ENCODE assay signal across 28 mouse cellular contexts in the genomic region with DNA sequence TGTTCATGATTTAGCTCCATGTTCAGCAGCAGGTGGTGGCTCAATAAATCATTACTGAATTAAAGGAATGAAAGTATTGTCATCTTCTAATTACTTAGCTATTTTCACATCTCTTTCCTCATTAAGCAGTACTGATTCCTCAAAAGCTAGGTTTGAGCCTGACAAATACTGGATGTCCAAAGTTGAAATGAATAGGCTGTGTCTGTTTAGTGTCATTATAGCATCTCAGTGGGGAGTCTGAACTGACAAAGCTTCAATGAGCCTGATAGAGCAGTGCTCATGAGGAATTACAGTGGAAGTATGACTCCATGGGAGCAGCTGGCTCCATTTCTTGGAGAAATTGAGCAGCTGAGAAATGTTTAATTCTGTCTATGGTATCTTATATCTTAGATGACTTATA.
DNase-seq lines count a peak whose midpoint lies in the region; ATAC-seq and TF ChIP-seq lines count a peak whose summit lies in the region.
"Had no signal": no experiment of that assay in that cellular context is flagged by ENCODE, and none has a peak within 500 bp of the region (broad histone marks: within the 10 kb centered on the region; RNA-seq: fewer than 3 reads in every experiment).

No protein-coding gene starts in this region.

- no peak overlapping the region for H3K27ac ChIP-seq in hindbrain, postnatal 0 days
- H3K27ac ChIP-seq in hindbrain, embryonic 13.5 days, result no peak overlapping the region
- no peak overlapping the region for H3K27ac ChIP-seq in midbrain, postnatal 0 days (ENCODE audit: low read depth, low read length)
- H3K27ac ChIP-seq in midbrain, embryonic 11.5 days (ENCODE audit: low read depth, low read length), result no peak overlapping the region
- H3K27ac ChIP-seq: embryonic facial prominence, embryonic 13.5 days; heart, embryonic 13.5 days; hindbrain, embryonic 15.5 days; layer of hippocampus, adult 2 months; liver, embryonic 12.5 days; midbrain, embryonic 15.5 days; stomach, postnatal 0 days had no signal

- DNase-seq in embryo, embryonic 11 days, result peak; percentile 0
- DNase-seq in embryo, embryonic 10.5 days (ENCODE audit: low spot score), result no peak
- peak; percentile 9 for DNase-seq in hindbrain, postnatal 0 days (ENCODE audit: low spot score)
- DNase-seq in midbrain, postnatal 0 days (ENCODE audit: low spot score), result peak; percentile 6
- DNase-seq in midbrain, embryonic 11.5 days (ENCODE audit: low spot score, missing footprints), result no peak
- DNase-seq in layer of hippocampus, postnatal 36 days, result no peak
- DNase-seq: adrenal gland, postnatal 14 days; cerebellum, adult 18-20 months; cerebellum, postnatal 14 days; gastrocnemius, postnatal 10 days; heart, postnatal 10 days; kidney, adult 18-20 months; kidney, postnatal 36 days; liver, postnatal 0 days; lung, postnatal 36 days; right cerebral cortex, postnatal 4 days; thymus, adult 18-20 months; thymus, postnatal 36 days had no signal

- H3K36me3 ChIP-seq in hindbrain, postnatal 0 days (ENCODE audit: insufficient read depth, low read length), result no peaks in the 10 kb centered on the region
- H3K36me3 ChIP-seq in hindbrain, embryonic 13.5 days, result no peaks in the 10 kb centered on the region
- no peaks in the 10 kb centered on the region for H3K36me3 ChIP-seq in midbrain, postnatal 0 days (ENCODE audit: insufficient read depth, low read length)
- H3K36me3 ChIP-seq in midbrain, embryonic 11.5 days (ENCODE audit: control insufficient read depth, insufficient read depth, low read length), result no peaks in the 10 kb centered on the region
- H3K36me3 ChIP-seq: embryonic facial prominence, embryonic 13.5 days; G1E; heart, embryonic 13.5 days; hindbrain, embryonic 15.5 days; liver, embryonic 12.5 days; midbrain, embryonic 15.5 days had no signal

- H3K9ac ChIP-seq in hindbrain, postnatal 0 days (replicated peaks; ENCODE audit: low read length), result no peak overlapping the region
- no peak overlapping the region for H3K9ac ChIP-seq in hindbrain, embryonic 13.5 days
- no peak overlapping the region for H3K9ac ChIP-seq in midbrain, postnatal 0 days (replicated peaks; ENCODE audit: low read length, poor library complexity, severe bottlenecking)
- H3K9ac ChIP-seq in midbrain, embryonic 11.5 days (ENCODE audit: low read length), result no peak overlapping the region
- H3K9ac ChIP-seq: embryonic facial prominence, embryonic 13.5 days; heart, embryonic 13.5 days; hindbrain, embryonic 15.5 days; liver, embryonic 12.5 days; liver, postnatal 0 days; midbrain, embryonic 15.5 days had no signal

- H3K9me3 ChIP-seq in hindbrain, postnatal 0 days (ENCODE audit: low read length), result no peaks in the 10 kb centered on the region
- no peaks in the 10 kb centered on the region for H3K9me3 ChIP-seq in hindbrain, embryonic 13.5 days
- no peaks in the 10 kb centered on the region for H3K9me3 ChIP-seq in midbrain, postnatal 0 days (ENCODE audit: low read length)
- no peaks in the 10 kb centered on the region for H3K9me3 ChIP-seq in midbrain, embryonic 11.5 days (ENCODE audit: control insufficient read depth, low read length)
- H3K9me3 ChIP-seq: embryonic facial prominence, embryonic 13.5 days; heart, embryonic 13.5 days; liver, embryonic 12.5 days had no signal

- TF ChIP-seq CTCF in hindbrain, postnatal 0 days (IDR thresholded peaks at IDR 0.05; ENCODE audit: low read depth), result no peak
- no peak for TF ChIP-seq CTCF in midbrain, postnatal 0 days (IDR thresholded peaks at IDR 0.05)

- H3K4me2 ChIP-seq in hindbrain, postnatal 0 days (ENCODE audit: low read depth, low read length), result no peak overlapping the region
- no peak overlapping the region for H3K4me2 ChIP-seq in hindbrain, embryonic 13.5 days
- no peak overlapping the region for H3K4me2 ChIP-seq in midbrain, postnatal 0 days (ENCODE audit: low read depth, low read length, poor library complexity, severe bottlenecking)
- no peak overlapping the region for H3K4me2 ChIP-seq in midbrain, embryonic 11.5 days
- H3K4me2 ChIP-seq: embryonic facial prominence, embryonic 13.5 days; heart, embryonic 13.5 days; hindbrain, embryonic 15.5 days; liver, embryonic 12.5 days; midbrain, embryonic 15.5 days had no signal

- no peak for ATAC-seq in hindbrain, postnatal 0 days
- ATAC-seq in hindbrain, embryonic 13.5 days (ENCODE audit: low FRiP score), result no peak
- ATAC-seq in midbrain, postnatal 0 days (ENCODE audit: low FRiP score), result no peak
- ATAC-seq in midbrain, embryonic 11.5 days (ENCODE audit: low FRiP score), result no peak
- ATAC-seq: liver, embryonic 12.5 days; liver, postnatal 0 days; midbrain, embryonic 15.5 days; Patski had no signal

- no peak overlapping the region for H3K4me3 ChIP-seq in hindbrain, postnatal 0 days (ENCODE audit: low read length)
- H3K4me3 ChIP-seq in hindbrain, embryonic 13.5 days, result no peak overlapping the region
- no peak overlapping the region for H3K4me3 ChIP-seq in midbrain, postnatal 0 days (ENCODE audit: low read depth, low read length)
- no peak overlapping the region for H3K4me3 ChIP-seq in midbrain, embryonic 11.5 days (ENCODE audit: low read depth, low read length)
- H3K4me3 ChIP-seq: embryonic facial prominence, embryonic 13.5 days; heart, embryonic 13.5 days; hindbrain, embryonic 15.5 days; layer of hippocampus, adult 2 months; liver, embryonic 12.5 days; midbrain, embryonic 15.5 days had no signal

- no peaks in the 10 kb centered on the region for H3K27me3 ChIP-seq in hindbrain, postnatal 0 days (ENCODE audit: insufficient read depth, low read length)
- no peaks in the 10 kb centered on the region for H3K27me3 ChIP-seq in hindbrain, embryonic 13.5 days
- no peaks in the 10 kb centered on the region for H3K27me3 ChIP-seq in midbrain, postnatal 0 days (ENCODE audit: insufficient read depth, low read length)
- no peaks in the 10 kb centered on the region for H3K27me3 ChIP-seq in midbrain, embryonic 11.5 days (ENCODE audit: control insufficient read depth, insufficient read depth, low read length)
- H3K27me3 ChIP-seq: embryonic facial prominence, embryonic 13.5 days; heart, embryonic 13.5 days; hindbrain, embryonic 15.5 days; liver, embryonic 12.5 days; midbrain, embryonic 15.5 days; Patski had no signal

- no peaks in the 10 kb centered on the region for H3K4me1 ChIP-seq in hindbrain, postnatal 0 days (ENCODE audit: insufficient read depth, low read length)
- H3K4me1 ChIP-seq in hindbrain, embryonic 13.5 days (replicated peaks), result no peaks in the 10 kb centered on the region
- H3K4me1 ChIP-seq in midbrain, postnatal 0 days (ENCODE audit: insufficient read depth, low read length), result no peaks in the 10 kb centered on the region
- H3K4me1 ChIP-seq in midbrain, embryonic 11.5 days (ENCODE audit: control insufficient read depth, insufficient read depth, low read length), result no peaks in the 10 kb centered on the region
- H3K4me1 ChIP-seq: embryonic facial prominence, embryonic 13.5 days; heart, embryonic 13.5 days; hindbrain, embryonic 15.5 days; liver, embryonic 12.5 days; midbrain, embryonic 15.5 days had no signal

Comparison
In these comparisons a context has a peak if more than half of its experiments do, and no peak if none do; other contexts are left out.
1. DNase-seq: peak in embryo, embryonic 11 days (single experiment), hindbrain, postnatal 0 days (single experiment) and midbrain, postnatal 0 days (single experiment); none in embryo, embryonic 10.5 days (single experiment), midbrain, embryonic 11.5 days (single experiment) and layer of hippocampus, postnatal 36 days (0 of 2).